Mouse (Mus musculus): ENCODE measurements at regions not wholly inside any gene's neighbourhood (a gene's known extent, or its start where the extent isn't known, plus 50 kb on each side); places are given as distances from the start of the nearest gene placed in this dataset.
"Not testable (repeated sequence)": the region's sequence is repeated elsewhere in the genome, so short reads cannot be mapped to it uniquely, and the experiment has no call there.

GRCm38 (mm10) chr16:77827322-77828117 lies 225.6 kb upstream of the Gm11146 start:
- DNase-seq = no peak

- DNase-seq = no peak
Observed at GRCm38 (mm10) chr16:77799709-77800108, 197.8 kb upstream of the Gm11146 start.

- DNase-seq = no peak
Observed at GRCm38 (mm10) chr16:77796926-77797325, 195.0 kb upstream of the Gm11146 start.

GRCm38 (mm10) chr16:77789652-77790051 lies 187.8 kb upstream of the Gm11146 start:
- DNase-seq = no peak

- DNase-seq = no peak
Observed at GRCm38 (mm10) chr16:77789206-77789605, 187.3 kb upstream of the Gm11146 start.

- no peak for DNase-seq
Observed at GRCm38 (mm10) chr16:77788781-77789150, 186.9 kb upstream of the Gm11146 start.

GRCm38 (mm10) chr16:77788041-77788780 lies 186.3 kb upstream of the Gm11146 start:
- peak; percentile 58 for DNase-seq

- no peak for DNase-seq
Observed at GRCm38 (mm10) chr16:77787025-77787424, 185.1 kb upstream of the Gm11146 start.

- DNase-seq = no peak
Observed at GRCm38 (mm10) chr16:77779019-77779418, 177.1 kb upstream of the Gm11146 start.

- no peak for DNase-seq
Observed at GRCm38 (mm10) chr16:77772075-77772474, 170.2 kb upstream of the Gm11146 start.

- DNase-seq = no peak
Observed at GRCm38 (mm10) chr16:77760926-77761347, 159.0 kb upstream of the Gm11146 start.

GRCm38 (mm10) chr16:77760479-77760878 lies 158.6 kb upstream of the Gm11146 start:
- no peak for DNase-seq

GRCm38 (mm10) chr16:77759997-77760396 lies 158.1 kb upstream of the Gm11146 start:
- peak; percentile 48 for DNase-seq

GRCm38 (mm10) chr16:77754882-77755281 lies 153.0 kb upstream of the Gm11146 start:
- DNase-seq = no peak

- DNase-seq = no peak
Observed at GRCm38 (mm10) chr16:77749474-77749873, 147.6 kb upstream of the Gm11146 start.

GRCm38 (mm10) chr16:77743838-77744237 lies 141.9 kb upstream of the Gm11146 start:
- DNase-seq = no peak

GRCm38 (mm10) chr16:77738821-77739220 lies 136.9 kb upstream of the Gm11146 start:
- DNase-seq = no peak

GRCm38 (mm10) chr16:77719377-77719776 lies 117.5 kb upstream of the Gm11146 start:
- DNase-seq = no peak

GRCm38 (mm10) chr16:77717766-77718165 lies 115.9 kb upstream of the Gm11146 start:
- DNase-seq = not testable (repeated sequence)

GRCm38 (mm10) chr16:77704726-77705125 lies 102.8 kb upstream of the Gm11146 start:
- DNase-seq = no peak

- DNase-seq = no peak
Observed at GRCm38 (mm10) chr16:77695443-77695842, 93.5 kb upstream of the Gm11146 start.

- DNase-seq = no peak
Observed at GRCm38 (mm10) chr16:77687056-77687839, 85.4 kb upstream of the Gm11146 start.

GRCm38 (mm10) chr16:77685651-77686190 lies 83.8 kb upstream of the Gm11146 start:
- no peak for DNase-seq

Measured in right cerebral cortex, postnatal 25 days (tissue).